Mouse (Mus musculus): ENCODE data around the gene Gm17584.
"Not testable (repeated sequence)": the region's sequence is repeated elsewhere in the genome, so short reads cannot be mapped to it uniquely, and the experiment has no call there.

Gm17584 gene

DNA sequence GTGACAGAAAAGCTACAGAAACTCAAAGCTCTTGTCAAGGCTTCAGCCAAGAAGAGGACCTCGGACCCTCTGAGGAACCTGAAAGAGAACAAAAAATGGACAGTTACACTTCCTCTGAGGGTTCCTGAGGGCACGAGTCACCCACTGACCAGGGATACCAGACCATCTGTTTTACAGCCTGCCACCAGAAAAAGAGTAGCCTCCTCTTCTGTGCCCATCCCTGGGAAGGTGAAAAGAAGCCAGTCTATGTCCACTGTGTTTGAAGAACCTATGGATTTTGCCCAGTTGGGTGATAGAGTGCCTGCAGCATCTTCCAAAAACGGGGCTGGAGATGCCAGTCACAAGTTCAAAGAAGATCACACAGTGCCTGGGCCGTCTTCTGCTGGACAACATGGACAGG is at the start of gene Gm17584:
TSS of gene Gm17584 (plus strand) at position 301 of the 400 bp plus-strand sequence.
- not testable (repeated sequence) for DNase-seq

Data from right cerebral cortex, adult 18-20 months (tissue).